Mouse (Mus musculus): ENCODE data around the gene Igfbpl1. TPM values are rescaled to one million over a fixed set of nuclear protein-coding genes. Genes with fewer than 3 reads are reported as not detected.
A peak's percentile ranks its signal among the peaks of the same experiment; 100 is the strongest.

Gene Igfbpl1
- polyA plus RNA-seq, 2 experiments = 0.08 to 1.6 TPM

DNA sequence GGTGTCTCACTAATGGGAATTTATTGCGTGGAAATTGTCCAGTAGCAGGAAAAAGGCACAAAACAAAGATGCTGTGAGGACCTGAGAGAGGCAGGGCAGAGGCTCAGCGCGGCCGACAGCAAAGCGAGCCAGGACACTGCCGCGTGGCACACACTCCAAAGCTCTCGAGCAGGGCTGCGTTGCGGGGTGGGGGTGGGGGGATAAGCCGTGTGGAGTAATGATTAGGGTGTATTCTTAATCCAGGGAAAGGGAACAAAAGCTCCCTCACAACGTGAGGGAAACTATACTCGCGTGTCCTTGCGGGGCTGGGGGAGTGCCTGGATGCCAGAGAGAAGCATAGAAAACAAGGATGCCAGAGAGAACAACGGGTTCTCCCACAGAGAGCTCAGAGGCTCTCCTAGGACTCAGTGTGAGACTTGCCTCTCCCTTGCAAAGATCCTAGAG, 61.6 kb downstream of the Igfbpl1 start:
- Histone ChIP-seq H3K4me2 (replicated peaks; ENCODE audit: low read depth, low read length, severe bottlenecking) (peak overlapping the region; percentile 20), H3K4me1 (ENCODE audit: control insufficient read depth, insufficient read depth, low read length) (peaks cover 29% of the 10 kb centered on the region), H3K9me3 (ENCODE audit: control insufficient read depth, low read length) (no peaks in the 10 kb centered on the region), H3K27ac (replicated peaks; ENCODE audit: low read depth, low read length) (no peak overlapping the region), H3K4me3 (replicated peaks; ENCODE audit: low read length) (peak overlapping the region; percentile 10; the same call in 1 of the 2 replicates), H3K9ac (ENCODE audit: low read depth, low read length, severe bottlenecking) (0 out of 2 replicates have a peak overlapping the region, but pooled peaks have one; percentile 18), H3K36me3 (ENCODE audit: control insufficient read depth, insufficient read depth, low read length) (no peaks in the 10 kb centered on the region), H3K27me3 (ENCODE audit: control insufficient read depth, insufficient read depth, low read length) (peaks cover 25% of the 10 kb centered on the region)
- 3% methylated on average over 16 of the region's 16 CpGs for WGBS
- DNase-seq (ENCODE audit: low spot score) (no peak), ATAC-seq (ENCODE audit: low FRiP score, low read depth) (no peak)
- TF ChIP-seq POLR2A (IDR thresholded peaks at IDR 0.05; ENCODE audit: borderline replicate concordance, extremely low read depth, insufficient read depth, insufficient read length) = no peak

DNA sequence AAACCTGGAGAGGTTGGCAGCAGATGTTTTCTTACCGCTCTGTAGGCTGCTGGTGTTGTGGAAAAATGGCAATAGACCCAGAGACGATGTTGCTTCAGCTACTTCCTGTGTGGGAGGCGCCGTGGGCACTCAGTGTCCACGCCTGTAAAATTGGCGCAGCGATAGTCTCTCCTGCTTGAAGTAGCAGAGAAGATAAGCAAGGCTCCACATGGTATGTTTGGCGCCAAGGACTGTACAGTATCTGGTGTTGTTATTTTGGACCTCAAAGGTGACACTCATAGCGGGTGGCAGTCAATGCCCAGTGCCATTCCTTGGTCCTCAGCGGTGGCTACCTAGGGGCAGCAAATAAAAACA, 62.6 kb downstream of the Igfbpl1 start:
- WGBS = 10% methylated on average over 10 of the region's 10 CpGs
- H3K27me3 ChIP-seq (ENCODE audit: control insufficient read depth, insufficient read depth, low read length) = peaks cover 25% of the 10 kb centered on the region
- no peak overlapping the region for H3K9ac ChIP-seq (ENCODE audit: low read depth, low read length, severe bottlenecking)
- ATAC-seq (ENCODE audit: low FRiP score, low read depth) (no peak), DNase-seq (ENCODE audit: low spot score) (no peak)
- peaks cover 29% of the 10 kb centered on the region for H3K4me1 ChIP-seq (ENCODE audit: control insufficient read depth, insufficient read depth, low read length)
- no peak overlapping the region for H3K4me3 ChIP-seq (replicated peaks; ENCODE audit: low read length)
- no peak for TF ChIP-seq POLR2A (IDR thresholded peaks at IDR 0.05; ENCODE audit: borderline replicate concordance, extremely low read depth, insufficient read depth, insufficient read length)
- peak overlapping the region; percentile 31 for H3K4me2 ChIP-seq (replicated peaks; ENCODE audit: low read depth, low read length, severe bottlenecking)
- no peaks in the 10 kb centered on the region for H3K36me3 ChIP-seq (ENCODE audit: control insufficient read depth, insufficient read depth, low read length)
- no peaks in the 10 kb centered on the region for H3K9me3 ChIP-seq (ENCODE audit: control insufficient read depth, low read length)
- no peak overlapping the region for H3K27ac ChIP-seq (replicated peaks; ENCODE audit: low read depth, low read length)

DNA sequence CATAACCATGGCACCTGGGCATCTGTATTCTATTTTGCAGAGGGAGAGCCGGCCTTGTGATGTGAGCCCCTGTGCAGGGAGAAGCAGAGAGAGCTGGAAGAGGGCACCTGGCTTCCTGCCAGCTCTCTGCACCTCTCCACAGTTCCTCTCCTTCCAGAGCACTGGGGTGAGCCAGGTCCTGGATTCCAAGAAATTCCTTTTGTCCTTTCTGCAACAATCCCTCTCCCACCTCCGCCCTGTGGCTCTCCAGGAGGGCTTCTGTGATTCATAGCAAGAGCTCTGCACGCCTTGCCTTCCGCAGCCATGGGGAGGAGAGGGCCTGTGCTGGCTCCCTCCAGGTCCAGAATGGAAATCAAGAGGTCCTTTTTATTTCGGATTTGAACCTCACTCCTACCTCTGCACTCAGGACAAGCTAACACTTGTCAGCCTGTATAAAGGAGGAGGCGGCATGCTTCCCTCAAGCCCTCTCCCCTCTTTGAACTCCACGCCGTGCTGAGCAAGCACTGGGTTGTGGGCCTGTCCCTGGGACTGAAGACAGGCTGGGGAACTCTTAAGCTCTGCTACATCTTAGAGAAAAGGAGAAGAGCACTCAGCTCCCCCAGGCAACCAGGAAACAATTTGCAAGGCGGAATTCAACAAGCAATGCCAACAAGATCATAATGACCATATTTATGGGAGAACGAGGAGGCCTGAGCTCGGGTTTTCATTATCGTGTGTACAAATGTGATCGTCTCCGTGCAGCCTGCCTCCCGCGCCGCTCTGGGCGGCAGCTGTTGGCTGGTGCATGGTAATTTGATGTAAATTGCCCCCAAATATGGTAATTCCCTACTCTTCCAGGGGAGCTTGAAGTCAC, 63.2 kb downstream of the Igfbpl1 start:
- H3K36me3 ChIP-seq (ENCODE audit: control insufficient read depth, insufficient read depth, low read length) = no peaks in the 10 kb centered on the region
- TF ChIP-seq POLR2A (IDR thresholded peaks at IDR 0.05; ENCODE audit: borderline replicate concordance, extremely low read depth, insufficient read depth, insufficient read length) = no peak
- peak; percentile 44 for DNase-seq (ENCODE audit: low spot score)
- H3K9me3 ChIP-seq (ENCODE audit: control insufficient read depth, low read length) = no peaks in the 10 kb centered on the region
- H3K27me3 ChIP-seq (ENCODE audit: control insufficient read depth, insufficient read depth, low read length) = peaks cover 25% of the 10 kb centered on the region
- H3K4me2 ChIP-seq (replicated peaks; ENCODE audit: low read depth, low read length, severe bottlenecking) = peak overlapping the region; percentile 31
- no peak overlapping the region for H3K4me3 ChIP-seq (replicated peaks; ENCODE audit: low read length)
- WGBS = 5% methylated on average over 18 of the region's 18 CpGs
- H3K27ac ChIP-seq (replicated peaks; ENCODE audit: low read depth, low read length) = 0 out of 2 replicates have a peak overlapping the region, but pooled peaks have one; percentile 9
- no peak overlapping the region for H3K9ac ChIP-seq (ENCODE audit: low read depth, low read length, severe bottlenecking)
- H3K4me1 ChIP-seq (ENCODE audit: control insufficient read depth, insufficient read depth, low read length) = peaks cover 29% of the 10 kb centered on the region
- ATAC-seq (ENCODE audit: low FRiP score, low read depth) = peak; percentile 47

DNA sequence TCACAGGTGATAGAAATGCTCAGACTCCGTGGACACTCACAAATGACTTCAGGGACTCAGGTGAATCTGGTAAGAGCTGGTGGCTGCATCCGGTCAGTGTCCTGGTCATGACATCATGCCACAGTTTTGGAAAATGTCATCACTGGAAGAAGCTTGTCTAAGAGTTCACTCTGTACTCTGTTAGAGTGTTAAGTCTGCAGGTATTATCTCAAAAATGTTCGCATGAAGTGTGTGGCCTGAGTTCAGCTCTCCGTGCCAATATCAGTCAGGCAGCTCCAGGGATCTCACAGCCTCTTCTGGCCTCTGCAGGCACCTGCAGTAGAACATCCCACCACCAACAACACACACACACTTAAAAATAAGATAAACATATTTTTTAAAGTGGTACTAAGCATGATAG, 64.1 kb downstream of the Igfbpl1 start:
- peaks cover 29% of the 10 kb centered on the region for H3K4me1 ChIP-seq (ENCODE audit: control insufficient read depth, insufficient read depth, low read length)
- H3K9me3 ChIP-seq (ENCODE audit: control insufficient read depth, low read length) = no peaks in the 10 kb centered on the region
- DNase-seq (ENCODE audit: low spot score) (no peak), ATAC-seq (ENCODE audit: low FRiP score, low read depth) (no peak)
- no peaks in the 10 kb centered on the region for H3K36me3 ChIP-seq (ENCODE audit: control insufficient read depth, insufficient read depth, low read length)
- peaks cover 25% of the 10 kb centered on the region for H3K27me3 ChIP-seq (ENCODE audit: control insufficient read depth, insufficient read depth, low read length)
- H3K9ac ChIP-seq (ENCODE audit: low read depth, low read length, severe bottlenecking) = no peak overlapping the region
- WGBS = 83% methylated on average over 4 of the region's 4 CpGs
- H3K4me2 ChIP-seq (replicated peaks; ENCODE audit: low read depth, low read length, severe bottlenecking) = no peak overlapping the region
- no peak for TF ChIP-seq POLR2A (IDR thresholded peaks at IDR 0.05; ENCODE audit: borderline replicate concordance, extremely low read depth, insufficient read depth, insufficient read length)
- no peak overlapping the region for H3K27ac ChIP-seq (replicated peaks; ENCODE audit: low read depth, low read length)
- no peak overlapping the region for H3K4me3 ChIP-seq (replicated peaks; ENCODE audit: low read length)

Other genes with a start within 250 kb of the Igfbpl1 start
- 1.3 and 3.1 TPM in 2 replicates for gene Aldh1b1, start 27.9 kb downstream of the Igfbpl1 start, polyA plus RNA-seq (2012; rRNA removed)
- gene Aldh1b1, start 27.9 kb downstream of the Igfbpl1 start, polyA plus RNA-seq (2014; fragmentation: Nextera tagmentation; extraction: Ambion mirVana) = 0.83 and 1.0 TPM in 2 replicates
- 2.1 and 2.5 TPM in 2 replicates for gene Stra6l, start 21.7 kb upstream of the Igfbpl1 start, polyA plus RNA-seq (2012; rRNA removed)
- gene Stra6l, start 21.7 kb upstream of the Igfbpl1 start, polyA plus RNA-seq (2014; fragmentation: Nextera tagmentation; extraction: Ambion mirVana) = 0.81 and 1.2 TPM in 2 replicates
- 0.01 and 0.03 TPM in 2 replicates for gene Ccdc180, start 63.4 kb upstream of the Igfbpl1 start, polyA plus RNA-seq (2012; rRNA removed)
- 0.04 and 0.07 TPM in 2 replicates for gene Ccdc180, start 63.4 kb upstream of the Igfbpl1 start, polyA plus RNA-seq (2014; fragmentation: Nextera tagmentation; extraction: Ambion mirVana)
- 12.7 TPM in 2 replicates for gene Tdrd7, start 138.4 kb upstream of the Igfbpl1 start, polyA plus RNA-seq (2012; rRNA removed)
- 12.9 and 13.4 TPM in 2 replicates for gene Tdrd7, start 138.4 kb upstream of the Igfbpl1 start, polyA plus RNA-seq (2014; fragmentation: Nextera tagmentation; extraction: Ambion mirVana)
- 8.1 and 10.8 TPM in 2 replicates for gene Tmod1, start 212.0 kb upstream of the Igfbpl1 start, polyA plus RNA-seq (2012; rRNA removed)
- 9.9 and 15.8 TPM in 2 replicates for gene Tmod1, start 212.0 kb upstream of the Igfbpl1 start, polyA plus RNA-seq (2014; fragmentation: Nextera tagmentation; extraction: Ambion mirVana)